Mouse (Mus musculus) lung, postnatal 0 days (tissue): ENCODE results near the gene Glis1.

Source experiments
- CTCF ChIP-seq: IDR thresholded peaks from 2 replicates; pipeline ENCODE4 v1.5.1; 2016; ENCODE audit warnings: antibody characterized with exemption, mild to moderate bottlenecking
- EP300 ChIP-seq: IDR thresholded peaks from 2 replicates; pipeline ENCODE4 v1.6.1; 2016; ENCODE audit warnings: antibody characterized with exemption, mild to moderate bottlenecking, control low read depth

DNA sequence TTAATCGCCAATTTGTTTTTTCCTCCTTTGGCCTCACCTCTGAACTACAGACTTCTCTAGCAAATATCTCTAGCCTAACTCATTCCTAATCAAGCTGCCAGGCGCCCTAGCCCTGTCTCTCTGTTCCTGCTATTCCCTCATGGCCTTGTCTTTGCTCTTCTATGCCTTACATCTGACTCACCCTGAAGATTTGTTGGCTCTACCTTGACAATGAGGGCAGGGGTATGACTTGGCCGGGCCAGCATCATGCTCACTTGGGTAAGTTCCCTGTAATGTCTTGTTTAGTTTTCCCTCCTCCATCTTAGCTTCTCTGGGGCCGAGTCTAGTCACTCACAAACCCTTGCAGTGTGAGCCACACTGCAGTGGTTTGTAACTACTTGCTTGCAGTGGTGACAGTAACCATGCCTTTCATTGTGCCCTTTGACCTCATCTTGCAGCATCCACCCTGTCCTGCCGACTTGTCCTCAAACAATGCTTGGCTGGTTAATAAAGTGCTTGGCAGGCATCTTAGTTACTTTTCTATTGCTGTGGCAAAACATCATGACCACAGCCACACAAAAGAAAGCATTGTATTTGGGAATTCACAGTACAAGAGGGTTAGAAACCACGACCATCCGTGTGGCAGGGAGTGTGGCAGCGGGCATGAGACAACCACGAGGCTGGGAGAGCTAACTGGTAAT is 61.5 kb downstream of the Glis1 start:
- no peak for TF ChIP-seq CTCF
- TF ChIP-seq EP300: no peak
